Mouse (Mus musculus): ENCODE measurements at regions not wholly inside any gene's neighbourhood (a gene's known extent, or its start where the extent isn't known, plus 50 kb on each side); places are given as distances from the start of the nearest gene placed in this dataset.

GRCm38 (mm10) chr17:80789000-80789399 lies 60.7 kb upstream of the Map4k3 start:
- no peak for DNase-seq

- DNase-seq = no peak
Measured at GRCm38 (mm10) chr17:80786858-80787257, 58.6 kb upstream of the Map4k3 start.

GRCm38 (mm10) chr17:80786061-80786851 lies 58.0 kb upstream of the Map4k3 start:
- no peak for DNase-seq

- DNase-seq = no peak
Measured at GRCm38 (mm10) chr17:80785476-80785875, 57.2 kb upstream of the Map4k3 start.

GRCm38 (mm10) chr17:80785049-80785448 lies 56.8 kb upstream of the Map4k3 start:
- no peak for DNase-seq

- DNase-seq = no peak
Measured at GRCm38 (mm10) chr17:80782233-80782632, 53.9 kb upstream of the Map4k3 start.

GRCm38 (mm10) chr17:80781621-80782020 lies 53.3 kb upstream of the Map4k3 start:
- no peak for DNase-seq

- no peak for DNase-seq
Measured at GRCm38 (mm10) chr17:80780303-80780702, 52.0 kb upstream of the Map4k3 start.

GRCm38 (mm10) chr17:80779782-80780181 lies 51.5 kb upstream of the Map4k3 start:
- no peak for DNase-seq

All from thymus, adult 18-20 months (tissue).